21 mouse cellular contexts compared by ENCODE assay signal in genomic region chr6:97370460-97370859, GRCm38 (mm10).
DNase-seq lines count a peak whose midpoint lies in the region; ATAC-seq lines count a peak whose summit lies in the region.
"Had no signal": no experiment of that assay in that cellular context is flagged by ENCODE, and none has a peak within 500 bp of the region (broad histone marks: within the 10 kb centered on the region; RNA-seq: fewer than 3 reads in every experiment).

No protein-coding gene starts in this region.

- no peak for ATAC-seq in hindbrain, embryonic 13.5 days (ENCODE audit: low FRiP score)
- ATAC-seq in hindbrain, embryonic 11.5 days (ENCODE audit: low FRiP score), result no peak
- 0 out of 2 replicates have a peak, but pooled peaks have one; percentile 18 for ATAC-seq in common myeloid progenitor, adult 5-6 weeks (replicated peaks; ENCODE audit: low read depth, poor library complexity, severe bottlenecking)
- ATAC-seq in frontal cortex, adult (ENCODE audit: low TSS enrichment), result no peak
- ATAC-seq in forebrain, embryonic 14.5 days, result no peak
- ATAC-seq: forebrain, embryonic 16.5 days had no signal

- H3K4me1 ChIP-seq in hindbrain, embryonic 13.5 days (replicated peaks), result peaks cover 12% of the 10 kb centered on the region
- no peaks in the 10 kb centered on the region for H3K4me1 ChIP-seq in hindbrain, embryonic 11.5 days (replicated peaks; ENCODE audit: control insufficient read depth, insufficient read depth, low read length)
- H3K4me1 ChIP-seq in forebrain, embryonic 14.5 days (ENCODE audit: control insufficient read depth, insufficient read depth, low read length), result no peaks in the 10 kb centered on the region
- H3K4me1 ChIP-seq: embryonic facial prominence, embryonic 12.5 days had no signal

- no peaks in the 10 kb centered on the region for H3K27me3 ChIP-seq in hindbrain, embryonic 13.5 days
- no peaks in the 10 kb centered on the region for H3K27me3 ChIP-seq in hindbrain, embryonic 11.5 days (ENCODE audit: control insufficient read depth, insufficient read depth, low read length)
- no peaks in the 10 kb centered on the region for H3K27me3 ChIP-seq in forebrain, embryonic 14.5 days (replicated peaks; ENCODE audit: control insufficient read depth, insufficient read depth, low read length)
- H3K27me3 ChIP-seq: embryonic facial prominence, embryonic 12.5 days; forebrain, embryonic 13.5 days had no signal

- DNase-seq in heart, adult 11 months, result peak; percentile 36
- DNase-seq in heart, postnatal 25 days (ENCODE audit: low spot score), result no peak
- no peak for DNase-seq in hindbrain, embryonic 11.5 days (ENCODE audit: low spot score)
- peak; percentile 21 for DNase-seq in naive thymus-derived CD4-positive, alpha-beta T cell, adult 2 months (ENCODE audit: low read depth)
- no peak for DNase-seq in forebrain, embryonic 14.5 days (ENCODE audit: low spot score)
- DNase-seq: adrenal gland, adult 2 months; adrenal gland, postnatal 10 days; adrenal gland, postnatal 25 days; cerebellum, adult 11 months; cerebellum, adult 18-20 months; cerebellum, adult 8-10 months; cerebellum, adult 9-11 months; cerebellum, postnatal 14 days; cerebellum, postnatal 36 days had no signal

- H3K9me3 ChIP-seq in hindbrain, embryonic 13.5 days, result no peaks in the 10 kb centered on the region
- H3K9me3 ChIP-seq in hindbrain, embryonic 11.5 days (ENCODE audit: control insufficient read depth, low read length), result no peaks in the 10 kb centered on the region
- no peaks in the 10 kb centered on the region for H3K9me3 ChIP-seq in forebrain, embryonic 14.5 days (replicated peaks; ENCODE audit: control insufficient read depth, low read length)
- H3K9me3 ChIP-seq: embryonic facial prominence, embryonic 10.5 days; embryonic facial prominence, embryonic 12.5 days; forebrain, embryonic 13.5 days had no signal

- H3K36me3 ChIP-seq in hindbrain, embryonic 13.5 days, result no peaks in the 10 kb centered on the region
- H3K36me3 ChIP-seq in hindbrain, embryonic 11.5 days (ENCODE audit: control insufficient read depth, insufficient read depth, low read length), result no peaks in the 10 kb centered on the region
- H3K36me3 ChIP-seq in forebrain, embryonic 14.5 days (ENCODE audit: control insufficient read depth, insufficient read depth, low read length), result no peaks in the 10 kb centered on the region
- H3K36me3 ChIP-seq: embryonic facial prominence, embryonic 10.5 days; embryonic facial prominence, embryonic 12.5 days had no signal

- H3K4me2 ChIP-seq in hindbrain, embryonic 13.5 days, result no peak overlapping the region
- no peak overlapping the region for H3K4me2 ChIP-seq in hindbrain, embryonic 11.5 days (replicated peaks; ENCODE audit: low read depth, low read length)
- no peak overlapping the region for H3K4me2 ChIP-seq in forebrain, embryonic 14.5 days (ENCODE audit: low read length)
- H3K4me2 ChIP-seq: embryonic facial prominence, embryonic 12.5 days; forebrain, embryonic 13.5 days had no signal

- intact Hi-C loops in heart, postnatal 25 days (cut with DNase I), result no loop called here

- no peak overlapping the region for H3K9ac ChIP-seq in hindbrain, embryonic 13.5 days
- H3K9ac ChIP-seq in hindbrain, embryonic 11.5 days (ENCODE audit: low read depth, low read length), result no peak overlapping the region
- H3K9ac ChIP-seq in forebrain, embryonic 14.5 days (ENCODE audit: low read length), result no peak overlapping the region
- H3K9ac ChIP-seq: embryonic facial prominence, embryonic 12.5 days; forebrain, embryonic 13.5 days had no signal

- H3K27ac ChIP-seq in hindbrain, embryonic 13.5 days, result 0 out of 2 replicates have a peak overlapping the region, but pooled peaks have one; percentile 0
- no peak overlapping the region for H3K27ac ChIP-seq in hindbrain, embryonic 11.5 days (ENCODE audit: low read depth, low read length)
- no peak overlapping the region for H3K27ac ChIP-seq in forebrain, embryonic 14.5 days (ENCODE audit: low read depth, low read length)
- H3K27ac ChIP-seq: embryonic facial prominence, embryonic 10.5 days; embryonic facial prominence, embryonic 12.5 days; forebrain, embryonic 13.5 days had no signal

- 48% methylated on average over 1 of the region's 1 CpGs for WGBS in hindbrain, embryonic 13.5 days
- WGBS in hindbrain, embryonic 11.5 days, result 64% methylated on average over 1 of the region's 1 CpGs
- 61% methylated on average over 1 of the region's 1 CpGs for WGBS in forebrain, embryonic 14.5 days

- no peak overlapping the region for H3K4me3 ChIP-seq in hindbrain, embryonic 13.5 days
- H3K4me3 ChIP-seq in hindbrain, embryonic 11.5 days (ENCODE audit: low read depth, low read length), result no peak overlapping the region
- H3K4me3 ChIP-seq in forebrain, embryonic 14.5 days (ENCODE audit: low read depth, low read length), result no peak overlapping the region
- H3K4me3 ChIP-seq: embryonic facial prominence, embryonic 10.5 days; embryonic facial prominence, embryonic 12.5 days; forebrain, embryonic 13.5 days had no signal

Comparison
In these comparisons a context has a peak if more than half of its experiments do, and no peak if none do; other contexts are left out.
1. DNase-seq: peak in heart, adult 11 months (single experiment) and naive thymus-derived CD4-positive, alpha-beta T cell, adult 2 months (single experiment); none in heart, postnatal 25 days (single experiment), hindbrain, embryonic 11.5 days (single experiment) and forebrain, embryonic 14.5 days (single experiment).